Mouse (Mus musculus) cortical plate, adult 2 months (tissue): Measurements from ENCODE around the gene Gm21976. TPM values are rescaled to one million over a fixed set of nuclear protein-coding genes. Genes with fewer than 3 reads are reported as not detected.

Experiments
- H3K27ac ChIP-seq: fragments of 200-500 bp; 2 replicates; pipeline ENCODE4 v1.5.1; 2012; ENCODE audit warnings: low read length, control low read depth, inconsistent platforms; ENCODE audit not compliant: insufficient read depth
- H3K4me1 ChIP-seq: fragments of 200-500 bp; 2 replicates; pipeline ENCODE4 v1.6.1; 2011; ENCODE audit warnings: low read length; ENCODE audit not compliant: control insufficient read depth, insufficient read depth
- H3K4me3 ChIP-seq: fragments of 200-500 bp; 2 replicates; pipeline ENCODE4 v1.5.1; 2011; ENCODE audit warnings: mild to moderate bottlenecking, low read length, control low read depth; ENCODE audit not compliant: insufficient read depth
- CTCF ChIP-seq: fragments of 200-500 bp; IDR thresholded peaks from 2 replicates; pipeline ENCODE4 v1.5.1; 2011; ENCODE audit warnings: mild to moderate bottlenecking, control low read depth, low read length; ENCODE audit not compliant: insufficient read depth; ENCODE audit errors: extremely low read depth
- POLR2A ChIP-seq: fragments of 200-500 bp; IDR thresholded peaks from 2 replicates; pipeline ENCODE4 v1.6.1; 2011; ENCODE audit warnings: mild to moderate bottlenecking, low read length, control low read depth; ENCODE audit not compliant: insufficient read depth; ENCODE audit errors: extremely low read depth
- polyA plus RNA-seq: library from polyadenylated mRNA; depleted of rRNA; stranded (reverse); fragments of >200 nt; gene quantifications from 2 replicates; pipeline ENCODE4 v1.2.3, GENCODE M21; 2012; rRNA removed

Gene Gm21976
- polyA plus RNA-seq, 1 experiment, result not detected

DNA sequence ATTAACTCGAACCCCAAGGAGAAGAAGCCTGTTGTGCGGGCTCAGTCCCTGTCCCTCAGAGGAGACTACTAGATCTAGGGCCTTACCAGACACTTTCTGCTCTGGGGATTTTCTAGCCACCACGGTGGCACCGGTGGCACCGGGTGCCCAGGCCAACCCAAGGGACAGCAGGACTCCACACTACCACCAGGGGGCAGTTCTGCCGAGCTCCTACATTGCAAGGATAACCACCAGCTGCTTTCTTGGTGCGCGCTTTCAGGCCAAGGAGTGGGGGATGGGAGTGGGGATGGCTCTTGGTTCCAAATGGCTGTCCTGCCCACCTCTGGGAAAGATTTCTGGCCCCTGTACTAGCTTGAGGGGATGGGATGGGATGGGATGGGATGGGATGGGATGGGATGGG is 71.8 kb downstream of the Gm21976 start:
- Histone ChIP-seq H3K4me1 (no peaks in the 10 kb centered on the region), H3K27ac (no peak overlapping the region), H3K4me3 (no peak overlapping the region)
- TF ChIP-seq POLR2A (no peak), CTCF (peak; percentile 5; the same call in 1 of the 2 replicates)

DNA sequence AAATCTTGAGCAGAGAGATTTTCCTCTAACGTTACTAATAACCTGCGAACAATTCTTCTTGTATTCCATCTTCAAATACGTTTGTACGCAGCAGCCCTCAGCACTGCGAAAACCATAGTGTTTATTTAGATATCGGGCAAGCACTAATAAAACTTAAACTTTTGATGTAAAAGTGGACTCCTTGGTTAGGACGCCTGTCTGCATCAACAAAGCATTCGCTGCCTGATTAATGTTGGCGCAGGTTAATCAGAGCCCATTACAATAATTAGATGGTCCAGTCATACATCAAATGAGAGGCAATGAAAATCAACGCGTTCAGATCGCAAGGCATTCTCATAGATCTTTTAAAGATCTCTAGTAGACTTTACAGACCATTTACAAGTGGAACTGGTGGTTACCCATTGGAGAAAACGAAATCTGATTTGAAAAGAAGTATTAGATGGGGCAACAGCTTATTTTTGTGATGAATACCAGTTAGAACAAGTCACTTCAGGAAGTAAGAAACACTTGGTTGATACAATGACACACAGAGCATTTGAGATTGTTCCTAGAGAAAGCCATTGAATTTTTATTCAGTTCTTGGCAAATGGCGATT is 72.8 kb downstream of the Gm21976 start:
- no peak overlapping the region for H3K4me3 ChIP-seq
- H3K4me1 ChIP-seq, result no peaks in the 10 kb centered on the region
- TF ChIP-seq POLR2A, result no peak
- TF ChIP-seq CTCF, result no peak
- no peak overlapping the region for H3K27ac ChIP-seq

DNA sequence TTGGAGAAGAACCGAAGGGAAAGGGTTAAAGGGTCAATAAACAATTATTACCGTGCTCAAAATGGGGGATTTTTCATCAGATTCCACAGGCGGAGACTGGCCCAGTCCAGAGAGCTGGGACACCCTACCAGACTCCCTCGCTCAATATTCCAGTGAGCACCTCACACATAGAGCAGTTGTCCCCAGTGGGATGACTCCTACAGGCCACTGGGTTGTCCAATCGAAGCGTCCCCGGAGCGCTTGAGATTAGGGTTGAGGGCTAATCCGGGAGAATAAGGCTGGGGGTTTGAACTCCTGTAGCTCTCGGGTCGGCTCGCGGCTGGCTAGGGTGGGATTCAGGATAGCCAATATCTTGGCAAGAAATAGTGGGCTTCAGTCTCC is 74.0 kb downstream of the Gm21976 start:
- no peak for TF ChIP-seq CTCF
- no peak for TF ChIP-seq POLR2A
- Histone ChIP-seq H3K27ac (no peak overlapping the region), H3K4me1 (no peaks in the 10 kb centered on the region), H3K4me3 (0 out of 2 replicates have a peak overlapping the region, but pooled peaks have one; percentile 15)

DNA sequence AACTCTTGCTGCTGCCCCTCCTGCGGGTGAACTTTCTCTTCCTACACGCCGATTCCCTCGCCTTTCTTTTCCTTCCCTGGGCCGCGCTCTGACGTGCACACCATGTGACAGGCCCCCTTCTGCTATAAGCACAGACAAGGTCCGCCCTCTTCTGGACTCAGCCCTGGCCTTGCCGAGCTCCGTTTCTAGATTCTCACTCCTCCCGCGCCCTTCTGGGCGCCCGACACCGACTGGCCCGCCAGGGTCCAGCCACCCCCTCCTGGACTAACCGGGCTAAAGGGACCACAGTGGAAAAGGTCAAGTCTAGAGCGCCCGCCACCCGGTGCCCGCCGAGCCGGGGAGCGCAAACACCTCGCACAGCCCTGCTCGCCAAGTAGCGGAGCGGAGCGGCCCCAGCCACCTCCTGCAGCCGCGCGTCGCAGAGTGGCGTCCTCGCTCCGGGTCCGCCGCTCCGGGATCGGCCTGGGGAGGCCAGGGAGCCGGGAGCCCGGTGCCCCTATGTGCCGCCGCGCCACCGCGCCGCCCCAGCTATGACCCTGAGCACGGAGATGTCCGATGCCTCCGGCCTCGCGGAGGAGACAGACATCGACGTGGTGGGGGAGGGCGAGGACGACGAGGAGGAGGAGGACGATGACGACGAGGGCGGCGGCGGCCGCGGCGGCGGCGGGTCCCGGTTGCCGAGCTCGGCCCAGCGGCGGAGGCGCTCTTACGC is 74.6 kb downstream of the Gm21976 start, which contains the start of gene Foxd1:
Gene Foxd1 (plus strand): TSS at position 153 of the 712 bp plus-strand sequence.
- Histone ChIP-seq H3K4me1 (no peaks in the 10 kb centered on the region), H3K27ac (no peak within 1 kb of the TSS; the same call in 1 of the 2 replicates), H3K4me3 (0 out of 2 replicates have a peak within 1 kb of the TSS, but pooled peaks have one; percentile 15)
- TF ChIP-seq CTCF, result no peak
- 0 out of 2 replicates have a peak, but pooled peaks have one; percentile 18 for TF ChIP-seq POLR2A

DNA sequence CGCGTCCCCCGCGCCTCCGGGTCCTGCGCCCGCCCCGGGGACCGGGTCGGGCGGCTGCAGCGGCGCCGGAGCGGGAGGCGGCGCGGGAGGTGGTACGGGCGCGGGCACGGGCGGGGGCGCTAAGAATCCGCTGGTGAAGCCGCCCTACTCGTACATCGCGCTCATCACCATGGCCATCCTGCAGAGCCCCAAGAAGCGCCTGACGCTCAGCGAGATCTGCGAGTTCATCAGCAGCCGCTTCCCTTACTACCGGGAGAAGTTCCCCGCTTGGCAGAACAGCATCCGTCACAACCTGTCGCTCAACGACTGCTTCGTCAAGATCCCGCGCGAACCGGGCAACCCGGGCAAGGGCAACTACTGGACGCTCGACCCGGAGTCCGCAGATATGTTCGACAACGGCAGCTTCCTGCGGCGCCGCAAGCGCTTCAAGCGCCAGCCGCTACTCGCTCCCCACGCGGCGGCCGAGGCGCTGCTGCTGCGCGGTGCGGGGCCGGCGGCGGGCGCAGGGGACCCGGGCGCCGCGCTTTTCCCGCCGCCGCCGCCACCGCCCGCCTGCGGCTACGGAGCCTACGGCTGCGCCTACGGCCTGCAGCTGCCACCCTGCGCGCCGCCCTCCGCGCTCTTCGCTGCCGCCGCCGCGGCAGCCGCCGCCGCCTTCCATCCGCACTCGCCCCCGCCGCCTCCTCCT is 75.3 kb downstream of the Gm21976 start:
- H3K4me3 ChIP-seq, result 0 out of 2 replicates have a peak overlapping the region, but pooled peaks have one; percentile 15
- H3K27ac ChIP-seq, result no peak overlapping the region; the same call in 1 of the 2 replicates
- TF ChIP-seq POLR2A (no peak), CTCF (no peak)
- H3K4me1 ChIP-seq, result no peaks in the 10 kb centered on the region

DNA sequence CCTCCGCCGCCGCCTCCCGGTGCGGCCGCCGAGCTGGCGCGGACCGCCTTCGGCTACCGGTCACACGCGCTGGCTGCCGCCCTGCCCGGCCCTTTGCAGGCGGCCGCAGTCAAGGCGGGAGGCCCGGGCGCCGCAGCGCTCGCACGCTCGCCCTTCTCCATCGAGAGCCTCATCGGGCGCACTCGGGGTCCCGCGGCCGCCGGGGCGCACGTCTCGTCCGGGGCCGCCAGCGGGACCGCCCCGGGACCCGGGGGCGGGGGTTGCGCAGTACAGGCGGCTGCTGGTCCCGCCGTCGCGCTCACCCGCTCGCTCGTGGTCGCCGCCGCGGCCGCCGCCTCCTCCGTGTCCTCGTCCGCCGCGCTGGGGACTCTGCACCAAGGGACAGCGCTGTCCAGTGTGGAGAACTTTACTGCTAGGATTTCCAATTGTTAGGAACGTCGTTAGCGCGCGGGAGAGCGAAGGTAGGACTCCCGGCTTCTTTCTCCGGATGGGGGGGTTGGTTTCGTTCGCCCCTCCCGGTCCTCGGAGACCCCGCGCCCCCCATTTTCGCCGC is 75.9 kb downstream of the Gm21976 start:
- no peak for TF ChIP-seq CTCF
- no peak for TF ChIP-seq POLR2A
- Histone ChIP-seq H3K4me3 (no peak overlapping the region), H3K27ac (no peak overlapping the region), H3K4me1 (no peaks in the 10 kb centered on the region)

DNA sequence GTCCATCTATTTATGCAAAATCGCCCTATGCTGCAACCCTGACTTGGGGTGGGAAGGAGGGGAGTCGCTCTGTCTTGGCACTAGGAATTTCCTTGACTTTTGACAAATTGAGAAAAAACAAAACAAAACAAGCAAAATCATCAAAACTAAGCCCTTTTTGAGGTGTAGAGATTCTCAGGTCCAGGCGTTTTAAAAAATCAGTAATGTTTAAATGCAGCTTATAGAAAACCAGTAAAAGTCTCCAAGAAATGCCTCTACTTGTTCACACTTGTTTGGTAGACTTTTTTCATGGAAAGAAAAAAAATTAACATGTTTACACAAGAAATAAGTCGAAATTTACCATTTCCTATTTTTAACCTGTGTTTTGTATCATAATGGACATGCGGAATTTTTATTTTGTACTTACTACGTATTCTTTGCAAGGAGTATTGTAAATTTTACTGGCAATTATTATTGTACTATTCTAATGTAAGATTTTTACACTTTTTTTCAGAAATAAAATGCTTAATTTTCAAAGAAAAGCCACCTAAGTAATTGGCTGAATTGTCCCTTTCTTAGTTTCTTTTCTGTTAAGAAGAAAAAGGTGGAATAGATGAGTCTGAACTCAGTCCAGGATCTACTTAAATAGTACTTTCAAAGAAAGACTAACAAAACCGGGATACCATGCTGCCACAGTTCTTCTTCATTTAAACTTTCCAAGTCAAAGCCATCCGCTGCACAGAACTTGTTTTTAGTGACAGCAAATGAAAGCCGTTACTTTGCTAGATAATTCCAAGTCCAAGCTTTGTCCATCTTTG is 76.7 kb downstream of the Gm21976 start:
- Histone ChIP-seq H3K27ac (no peak overlapping the region), H3K4me1 (no peaks in the 10 kb centered on the region), H3K4me3 (no peak overlapping the region)
- TF ChIP-seq POLR2A (no peak), CTCF (no peak)

Other genes starting within 250 kb of the Gm21976 start
- gene Arhgef28, start 73.4 kb upstream of the Gm21976 start, polyA plus RNA-seq, result 13.9 and 15.6 TPM in 2 replicates
- 20.1 and 22.6 TPM in 2 replicates for gene Utp15, start 16.8 kb upstream of the Gm21976 start, polyA plus RNA-seq
- gene Ankra2, start 16.8 kb upstream of the Gm21976 start, polyA plus RNA-seq, result 50.5 and 51.9 TPM in 2 replicates
- gene Btf3, start 37.1 kb downstream of the Gm21976 start, polyA plus RNA-seq, result 283 and 307 TPM in 2 replicates
- 0.59 and 1.0 TPM in 2 replicates for gene Foxd1, start 74.4 kb downstream of the Gm21976 start, polyA plus RNA-seq
- 0.69 and 1.3 TPM in 2 replicates for gene Gm10320, start 212.1 kb downstream of the Gm21976 start, polyA plus RNA-seq